Mouse (Mus musculus): ENCODE data around the gene Epyc. TPM values are rescaled to one million over a fixed set of nuclear protein-coding genes. Genes with fewer than 3 reads are reported as not detected.

Epyc gene
- polyA plus RNA-seq (2015; fragmentation: Nextera tagmentation; extraction: Ambion mirVana): 24.8 and 30.1 TPM in 2 replicates

- no peaks in the 10 kb centered on the region for H3K27me3 ChIP-seq
- H3K4me3 ChIP-seq: no peak within 1 kb of the TSS
- no peak for ATAC-seq (ENCODE audit: low FRiP score, low read depth)
- H3K9me3 ChIP-seq: no peaks in the 10 kb centered on the region
- no peaks in the 10 kb centered on the region for H3K4me1 ChIP-seq
- H3K36me3 ChIP-seq: no peaks in the 10 kb centered on the region
- no peak within 1 kb of the TSS for H3K27ac ChIP-seq
- 80% methylated on average over 2 of the region's 2 CpGs for WGBS
- no peak within 1 kb of the TSS for H3K9ac ChIP-seq
- H3K4me2 ChIP-seq (replicated peaks): no peak within 1 kb of the TSS
Measured at GRCm38 (mm10) chr10:97643768-97644167, at the start of gene Epyc. Epyc (plus strand) TSS chr10:97644068.

- Histone ChIP-seq H3K4me2 (replicated peaks) (no peak overlapping the region), H3K4me3 (no peak overlapping the region), H3K9ac (no peak overlapping the region), H3K27me3 (no peaks in the 10 kb centered on the region), H3K4me1 (no peaks in the 10 kb centered on the region), H3K36me3 (no peaks in the 10 kb centered on the region), H3K9me3 (no peaks in the 10 kb centered on the region), H3K27ac (peak overlapping the region; percentile 72; the same call in 1 of the 2 replicates)
- ATAC-seq (ENCODE audit: low FRiP score, low read depth): peak; percentile 64; the same call in 1 of the 2 replicates
- WGBS: 60% methylated on average over 1 of the region's 1 CpGs
Measured at GRCm38 (mm10) chr10:97595680-97596079, 48.2 kb upstream of the Epyc start.

GRCm38 (mm10) chr10:97601744-97602143 is 42.1 kb upstream of the Epyc start:
- H3K4me2 ChIP-seq (replicated peaks): no peak overlapping the region
- H3K36me3 ChIP-seq: no peaks in the 10 kb centered on the region
- ATAC-seq (ENCODE audit: low FRiP score, low read depth): no peak
- no peaks in the 10 kb centered on the region for H3K27me3 ChIP-seq
- no peak overlapping the region for H3K9ac ChIP-seq
- no peak overlapping the region for H3K27ac ChIP-seq
- no peaks in the 10 kb centered on the region for H3K9me3 ChIP-seq
- WGBS: 69% methylated on average over 4 of the region's 4 CpGs
- H3K4me3 ChIP-seq: no peak overlapping the region
- H3K4me1 ChIP-seq: no peaks in the 10 kb centered on the region

- no peak overlapping the region for H3K27ac ChIP-seq
- H3K4me3 ChIP-seq: no peak overlapping the region
- H3K9ac ChIP-seq: no peak overlapping the region
- ATAC-seq (ENCODE audit: low FRiP score, low read depth): no peak
- no peak overlapping the region for H3K4me2 ChIP-seq (replicated peaks)
- no peaks in the 10 kb centered on the region for H3K36me3 ChIP-seq
- no peaks in the 10 kb centered on the region for H3K4me1 ChIP-seq
- no peaks in the 10 kb centered on the region for H3K9me3 ChIP-seq
- H3K27me3 ChIP-seq: no peaks in the 10 kb centered on the region
Measured at GRCm38 (mm10) chr10:97603256-97603655, 40.6 kb upstream of the Epyc start.

GRCm38 (mm10) chr10:97606579-97606978 is 37.3 kb upstream of the Epyc start, which contains the start of gene Kera:
Kera (plus strand) TSS chr10:97606879.
- ATAC-seq (ENCODE audit: low FRiP score, low read depth): no peak
- Histone ChIP-seq H3K27me3 (no peaks in the 10 kb centered on the region), H3K36me3 (no peaks in the 10 kb centered on the region), H3K9me3 (no peaks in the 10 kb centered on the region), H3K4me2 (replicated peaks) (no peak within 1 kb of the TSS), H3K4me3 (no peak within 1 kb of the TSS), H3K9ac (no peak within 1 kb of the TSS), H3K27ac (no peak within 1 kb of the TSS), H3K4me1 (peaks cover 8% of the 10 kb centered on the region; the same call in 1 of the 2 replicates)
- 65% methylated on average over 2 of the region's 2 CpGs for WGBS

GRCm38 (mm10) chr10:97622328-97622727 is 21.5 kb upstream of the Epyc start:
- Histone ChIP-seq H3K27ac (no peak overlapping the region), H3K9me3 (no peaks in the 10 kb centered on the region), H3K27me3 (no peaks in the 10 kb centered on the region), H3K4me2 (replicated peaks) (no peak overlapping the region), H3K9ac (no peak overlapping the region), H3K36me3 (no peaks in the 10 kb centered on the region), H3K4me3 (no peak overlapping the region), H3K4me1 (peaks cover 3% of the 10 kb centered on the region; the same call in 1 of the 2 replicates)
- WGBS: 96% methylated on average over 1 of the region's 1 CpGs
- no peak for ATAC-seq (ENCODE audit: low FRiP score, low read depth)

GRCm38 (mm10) chr10:97624381-97624780 is 19.5 kb upstream of the Epyc start:
- no peak for ATAC-seq (ENCODE audit: low FRiP score, low read depth)
- 22% methylated on average over 2 of the region's 2 CpGs for WGBS
- Histone ChIP-seq H3K27me3 (no peaks in the 10 kb centered on the region), H3K9me3 (no peaks in the 10 kb centered on the region), H3K27ac (no peak overlapping the region), H3K36me3 (no peaks in the 10 kb centered on the region), H3K9ac (no peak overlapping the region), H3K4me1 (peaks cover 3% of the 10 kb centered on the region; the same call in 1 of the 2 replicates), H3K4me2 (replicated peaks) (no peak overlapping the region), H3K4me3 (no peak overlapping the region)

GRCm38 (mm10) chr10:97625116-97625515 is 18.8 kb upstream of the Epyc start:
- no peak overlapping the region for H3K9ac ChIP-seq
- H3K4me3 ChIP-seq: no peak overlapping the region
- WGBS: 29% methylated on average over 4 of the region's 4 CpGs
- no peaks in the 10 kb centered on the region for H3K36me3 ChIP-seq
- ATAC-seq (ENCODE audit: low FRiP score, low read depth): no peak
- H3K4me1 ChIP-seq: peaks cover 3% of the 10 kb centered on the region; the same call in 1 of the 2 replicates
- H3K9me3 ChIP-seq: no peaks in the 10 kb centered on the region
- no peaks in the 10 kb centered on the region for H3K27me3 ChIP-seq
- no peak overlapping the region for H3K4me2 ChIP-seq (replicated peaks)
- peak overlapping the region; percentile 53; the same call in 1 of the 2 replicates for H3K27ac ChIP-seq

- H3K4me3 ChIP-seq: no peak overlapping the region
- H3K4me2 ChIP-seq (replicated peaks): no peak overlapping the region
- H3K9me3 ChIP-seq: no peaks in the 10 kb centered on the region
- H3K4me1 ChIP-seq: peaks cover 3% of the 10 kb centered on the region; the same call in 1 of the 2 replicates
- H3K9ac ChIP-seq: no peak overlapping the region
- no peaks in the 10 kb centered on the region for H3K36me3 ChIP-seq
- ATAC-seq (ENCODE audit: low FRiP score, low read depth): no peak
- 38% methylated on average over 1 of the region's 1 CpGs for WGBS
- H3K27ac ChIP-seq: 0 out of 2 replicates have a peak overlapping the region, but pooled peaks have one; percentile 34
- H3K27me3 ChIP-seq: no peaks in the 10 kb centered on the region
Measured at GRCm38 (mm10) chr10:97626543-97626942, 17.3 kb upstream of the Epyc start.

GRCm38 (mm10) chr10:97631061-97631460 is 12.8 kb upstream of the Epyc start:
- H3K4me2 ChIP-seq (replicated peaks): no peak overlapping the region

GRCm38 (mm10) chr10:97641926-97642325 is 1.9 kb upstream of the Epyc start:
- H3K27me3 ChIP-seq: no peaks in the 10 kb centered on the region
- no peak overlapping the region for H3K27ac ChIP-seq
- no peak overlapping the region for H3K9ac ChIP-seq
- no peak for ATAC-seq (ENCODE audit: low FRiP score, low read depth)
- 82% methylated on average over 2 of the region's 2 CpGs for WGBS
- no peak overlapping the region for H3K4me3 ChIP-seq
- no peaks in the 10 kb centered on the region for H3K9me3 ChIP-seq
- H3K4me2 ChIP-seq (replicated peaks): no peak overlapping the region
- H3K4me1 ChIP-seq: no peaks in the 10 kb centered on the region
- H3K36me3 ChIP-seq: no peaks in the 10 kb centered on the region

More at GRCm38 (mm10) chr10:97631061-97631460, 12.8 kb upstream of the Epyc start:
- no peaks in the 10 kb centered on the region for H3K36me3 ChIP-seq
- H3K9me3 ChIP-seq: no peaks in the 10 kb centered on the region
- H3K4me1 ChIP-seq: peaks cover 3% of the 10 kb centered on the region; the same call in 1 of the 2 replicates
- ATAC-seq (ENCODE audit: low FRiP score, low read depth): no peak
- no peak overlapping the region for H3K27ac ChIP-seq
- WGBS: 80% methylated on average over 3 of the region's 3 CpGs
- no peak overlapping the region for H3K4me3 ChIP-seq
- no peak overlapping the region for H3K9ac ChIP-seq
- H3K27me3 ChIP-seq: no peaks in the 10 kb centered on the region

GRCm38 (mm10) chr10:97650334-97650733 is 6.5 kb downstream of the Epyc start:
- 50% methylated on average over 2 of the region's 2 CpGs for WGBS
- Histone ChIP-seq H3K9ac (no peak overlapping the region), H3K4me3 (no peak overlapping the region), H3K9me3 (no peaks in the 10 kb centered on the region), H3K4me1 (no peaks in the 10 kb centered on the region), H3K27me3 (no peaks in the 10 kb centered on the region), H3K4me2 (replicated peaks) (no peak overlapping the region), H3K36me3 (no peaks in the 10 kb centered on the region), H3K27ac (no peak overlapping the region)
- ATAC-seq (ENCODE audit: low FRiP score, low read depth): no peak

- Histone ChIP-seq H3K4me3 (no peak overlapping the region), H3K9ac (no peak overlapping the region), H3K27me3 (no peaks in the 10 kb centered on the region), H3K36me3 (no peaks in the 10 kb centered on the region), H3K27ac (no peak overlapping the region), H3K4me2 (replicated peaks) (no peak overlapping the region), H3K4me1 (no peaks in the 10 kb centered on the region), H3K9me3 (no peaks in the 10 kb centered on the region)
- 85% methylated on average over 1 of the region's 1 CpGs for WGBS
- no peak for ATAC-seq (ENCODE audit: low FRiP score, low read depth)
Measured at GRCm38 (mm10) chr10:97659489-97659888, 15.6 kb downstream of the Epyc start.
